Mouse (Mus musculus): ENCODE data around the gene Bpifc.

Bpifc gene

GRCm38 (mm10) chr10:85953401-85953800, 58.3 kb downstream of the Bpifc start:
- DNase-seq (ENCODE audit: inconsistent ontology term): no peak

DNA sequence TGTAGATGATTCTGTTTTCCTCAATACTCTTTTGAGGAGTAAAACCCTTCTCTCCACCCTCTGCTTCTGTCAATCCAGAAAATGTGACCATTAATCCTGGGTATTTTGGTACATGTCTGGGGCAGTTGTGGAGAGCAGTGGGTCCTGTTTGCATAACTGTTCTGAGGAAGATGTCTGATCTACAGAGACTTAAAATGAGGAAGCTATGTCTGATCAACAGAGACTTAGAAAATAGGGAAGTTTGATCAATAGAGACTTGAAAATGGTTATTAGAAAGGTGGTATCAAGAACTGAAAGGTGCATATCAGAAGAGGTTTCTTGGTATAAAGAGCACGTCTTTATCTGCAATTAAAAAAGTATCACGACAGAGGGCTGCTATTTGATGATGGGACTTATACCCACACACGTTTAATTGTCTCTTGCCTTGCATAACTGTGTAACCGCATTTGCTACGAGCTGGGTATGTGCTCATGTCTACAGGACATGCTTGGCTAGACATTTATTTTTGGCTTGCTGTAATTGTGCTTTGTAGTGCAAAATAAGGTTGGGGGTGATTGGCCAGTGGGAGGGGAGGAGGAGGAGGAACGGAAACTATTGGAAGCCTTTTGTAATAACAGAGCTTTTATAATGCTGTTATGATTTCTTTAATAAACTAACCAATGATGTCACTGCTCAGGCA, 59.8 kb downstream of the Bpifc start:
- no peak for DNase-seq (ENCODE audit: inconsistent ontology term)

- no peak for DNase-seq (ENCODE audit: inconsistent ontology term)
These were observed 63.1 kb downstream of the Bpifc start for GRCm38 (mm10) chr10:85948483-85949196.

GRCm38 (mm10) chr10:85936280-85936965, 75.3 kb downstream of the Bpifc start:
- DNase-seq (ENCODE audit: inconsistent ontology term): no peak

GRCm38 (mm10) chr10:85929962-85930361, 81.7 kb downstream of the Bpifc start:
- no peak for DNase-seq (ENCODE audit: inconsistent ontology term)

DNA sequence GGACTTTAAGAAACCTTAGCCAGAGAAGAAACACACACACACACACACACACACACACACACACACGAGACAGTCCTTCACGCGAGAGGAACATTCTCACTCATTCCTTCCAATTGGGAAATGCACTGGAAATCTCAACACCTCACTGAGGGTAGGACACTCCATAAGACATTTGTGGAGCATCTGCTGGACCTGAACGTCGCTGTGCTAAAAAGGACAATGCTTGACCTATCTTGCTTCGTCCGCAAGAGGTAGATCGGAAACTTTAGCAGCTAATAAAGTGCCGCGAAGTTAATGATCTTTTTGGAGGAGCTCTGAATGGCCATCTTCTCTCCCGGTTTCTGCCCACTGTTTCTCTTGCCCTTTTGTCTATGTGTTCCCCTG, 82.5 kb downstream of the Bpifc start:
- DNase-seq (ENCODE audit: inconsistent ontology term): no peak

DNA sequence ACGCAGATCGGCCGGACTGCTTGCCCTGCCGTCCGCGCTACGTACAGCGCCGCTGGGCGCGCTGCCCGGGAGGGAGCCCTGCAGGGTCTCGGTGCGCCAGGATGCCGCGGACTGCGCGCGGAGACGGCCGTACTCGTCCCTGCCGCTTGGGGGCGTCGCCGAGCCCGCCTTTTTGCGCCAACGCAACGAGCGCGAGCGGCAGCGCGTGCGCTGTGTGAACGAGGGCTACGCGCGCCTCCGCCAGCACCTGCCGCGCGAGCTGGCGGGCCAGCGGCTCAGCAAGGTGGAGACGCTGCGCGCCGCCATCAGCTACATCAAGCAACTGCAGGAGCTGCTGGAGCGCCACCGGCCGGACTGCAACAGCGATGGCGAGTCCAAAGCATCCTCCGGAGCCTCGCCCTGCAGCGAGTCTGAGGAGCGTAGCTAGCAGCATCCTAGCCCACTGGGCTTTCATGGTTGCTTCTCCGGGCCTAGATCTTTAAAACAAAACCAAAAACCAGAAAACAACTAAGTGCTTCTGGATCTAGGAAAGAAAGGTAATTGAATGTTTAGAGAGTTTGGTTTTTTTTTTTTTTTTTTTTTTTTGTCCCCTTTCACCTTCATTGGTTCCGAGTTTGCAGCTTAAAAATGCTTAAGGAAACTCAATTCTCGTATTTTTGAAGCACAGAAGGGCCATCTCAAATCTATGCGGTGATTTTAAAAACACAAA, 83.0 kb downstream of the Bpifc start:
- peak; percentile 74 for DNase-seq (ENCODE audit: inconsistent ontology term)

GRCm38 (mm10) chr10:85927676-85928445, 83.8 kb downstream of the Bpifc start, which contains the start of gene Ascl4:
Gene Ascl4 (plus strand): TSS chr10:85927681.
- DNase-seq (ENCODE audit: inconsistent ontology term): peak; percentile 39

GRCm38 (mm10) chr10:85916498-85917309, 95.0 kb downstream of the Bpifc start, which contains the start of gene Prdm4:
Gene Prdm4 (minus strand): TSS chr10:85917142.
- peak; percentile 99 for DNase-seq (ENCODE audit: inconsistent ontology term)

Data from Muller cell, postnatal 12 days (primary cell).